Mouse (Mus musculus) heart, embryonic 13.5 days (tissue): ENCODE measurements at regions not wholly inside any gene's neighbourhood (a gene's known extent, or its start where the extent isn't known, plus 50 kb on each side); places are given as distances from the start of the nearest gene placed in this dataset.

ENCODE experiments used
- ATAC-seq: fragments of 200-750 bp; cut with Nextera tagmentation; 2 replicates; pipeline ENCODE4 v1.8.0; 2017; ENCODE audit warnings: moderate TSS enrichment; ENCODE audit not compliant: insufficient number of reproducible peaks, low FRiP score, low TSS enrichment; ENCODE audit errors: extremely low read depth
- H3K27ac ChIP-seq: fragments of 300-500 bp; sonication (generic); replicated peaks from 2 replicates; pipeline ENCODE4 v1.5.1; 2015; ENCODE audit warnings: moderate library complexity, mild to moderate bottlenecking, inconsistent platforms
- H3K27me3 ChIP-seq: fragments of 300-500 bp; sonication (generic); replicated peaks from 2 replicates; pipeline ENCODE4 v1.6.1; 2015; ENCODE audit warnings: mild to moderate bottlenecking, inconsistent platforms
- H3K36me3 ChIP-seq: fragments of 300-500 bp; sonication (generic); 2 replicates; pipeline ENCODE4 v1.6.1; 2015; ENCODE audit warnings: mild to moderate bottlenecking, inconsistent platforms
- H3K4me1 ChIP-seq: fragments of 300-500 bp; sonication (generic); 2 replicates; pipeline ENCODE4 v1.6.1; 2015; ENCODE audit warnings: inconsistent platforms
- H3K4me2 ChIP-seq: fragments of 300-500 bp; sonication (generic); 2 replicates; pipeline ENCODE4 v1.6.1; 2015; ENCODE audit warnings: inconsistent platforms, mild to moderate bottlenecking, moderate library complexity
- H3K4me3 ChIP-seq: fragments of 300-500 bp; sonication (generic); 2 replicates; pipeline ENCODE4 v1.5.1; 2015; ENCODE audit warnings: moderate library complexity, mild to moderate bottlenecking, inconsistent platforms
- H3K9ac ChIP-seq: fragments of 300-500 bp; sonication (generic); 2 replicates; pipeline ENCODE4 v1.6.1; 2015; ENCODE audit warnings: inconsistent platforms, mild to moderate bottlenecking, moderate library complexity
- H3K9me3 ChIP-seq: fragments of 300-500 bp; sonication (generic); 2 replicates; pipeline ENCODE4 v1.6.1; 2016; ENCODE audit warnings: inconsistent platforms
- WGBS: fragments of 180-500 bp; shearing (Covaris S2); methylation state at CpG from one replicate; pipeline ENCODE4 v1.1.7; 2015; ENCODE audit warnings: mixed read lengths; 5-methylcytosine and 5-hydroxymethylcytosine counted together

GRCm38 (mm10) chr3:20661883-20662282 lies 294.9 kb upstream of the Agtr1b start:
- Histone ChIP-seq H3K4me1 (peaks cover 22% of the 10 kb centered on the region), H3K9ac (no peak overlapping the region), H3K36me3 (no peaks in the 10 kb centered on the region), H3K9me3 (no peaks in the 10 kb centered on the region), H3K27me3 (no peaks in the 10 kb centered on the region), H3K4me2 (no peak overlapping the region), H3K27ac (peak overlapping the region; percentile 69), H3K4me3 (no peak overlapping the region)
- ATAC-seq, result peak; percentile 79; the same call in 1 of the 2 replicates
- WGBS, result 7% methylated on average over 1 of the region's 1 CpGs

DNA sequence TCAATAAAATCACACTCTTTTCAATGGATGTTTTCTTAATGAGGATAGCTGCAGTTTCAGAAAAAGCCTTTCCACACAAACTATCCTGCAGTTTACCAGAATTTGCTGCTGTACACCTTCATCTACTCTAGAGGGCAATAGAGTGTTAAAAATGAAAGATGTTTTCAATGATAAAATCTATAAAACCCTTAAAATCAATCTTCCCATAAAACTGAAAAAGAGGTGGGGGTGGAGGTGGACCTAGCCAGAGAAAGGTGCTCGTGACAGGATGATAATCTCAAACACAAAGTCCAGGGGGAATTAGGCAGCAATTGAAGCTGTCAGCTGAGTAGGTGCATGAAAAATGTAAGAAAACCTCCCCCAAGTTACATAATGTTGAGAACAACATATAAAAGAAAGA lies 288.4 kb upstream of the Agtr1b start:
- H3K9ac ChIP-seq, result no peak overlapping the region
- no peak overlapping the region for H3K4me3 ChIP-seq
- no peak overlapping the region for H3K4me2 ChIP-seq
- no peak overlapping the region for H3K27ac ChIP-seq
- no peak for ATAC-seq
- no peaks in the 10 kb centered on the region for H3K36me3 ChIP-seq
- H3K27me3 ChIP-seq, result no peaks in the 10 kb centered on the region
- no peaks in the 10 kb centered on the region for H3K4me1 ChIP-seq
- WGBS, result 16% methylated on average over 1 of the region's 1 CpGs
- H3K9me3 ChIP-seq, result no peaks in the 10 kb centered on the region
